Mouse (Mus musculus) heart, adult 11 months (tissue): Measurements from ENCODE around the gene Olfr996.
"Not testable (repeated sequence)": the region's sequence is repeated elsewhere in the genome, so short reads cannot be mapped to it uniquely, and the experiment has no call there.

Source experiments
- DNase-seq: peaks from one replicate; pipeline ENCODE4 v3.0.0; 2022

Gene Olfr996

DNA sequence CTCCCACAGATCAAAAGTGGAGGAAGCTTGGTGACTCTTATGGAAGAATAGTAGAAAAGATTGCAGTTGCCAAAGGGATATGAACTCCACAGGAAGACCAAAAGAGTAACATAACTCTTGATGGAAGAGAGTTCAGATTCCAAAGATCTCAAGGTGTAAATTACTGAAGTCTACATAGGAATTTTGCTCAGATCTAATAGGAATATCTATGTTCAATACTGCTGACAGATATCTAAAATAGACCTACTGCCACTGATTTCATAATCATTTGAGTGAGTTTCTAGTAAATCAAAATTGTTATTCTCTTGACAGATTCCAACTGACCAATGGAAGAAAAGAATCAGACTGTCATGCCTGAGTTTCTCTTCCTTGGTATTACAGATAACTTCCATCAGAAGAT lies at the start of gene Olfr996:
Gene Olfr996 (plus strand): TSS at position 301 of the 400 bp plus-strand sequence.
- DNase-seq: no peak

DNA sequence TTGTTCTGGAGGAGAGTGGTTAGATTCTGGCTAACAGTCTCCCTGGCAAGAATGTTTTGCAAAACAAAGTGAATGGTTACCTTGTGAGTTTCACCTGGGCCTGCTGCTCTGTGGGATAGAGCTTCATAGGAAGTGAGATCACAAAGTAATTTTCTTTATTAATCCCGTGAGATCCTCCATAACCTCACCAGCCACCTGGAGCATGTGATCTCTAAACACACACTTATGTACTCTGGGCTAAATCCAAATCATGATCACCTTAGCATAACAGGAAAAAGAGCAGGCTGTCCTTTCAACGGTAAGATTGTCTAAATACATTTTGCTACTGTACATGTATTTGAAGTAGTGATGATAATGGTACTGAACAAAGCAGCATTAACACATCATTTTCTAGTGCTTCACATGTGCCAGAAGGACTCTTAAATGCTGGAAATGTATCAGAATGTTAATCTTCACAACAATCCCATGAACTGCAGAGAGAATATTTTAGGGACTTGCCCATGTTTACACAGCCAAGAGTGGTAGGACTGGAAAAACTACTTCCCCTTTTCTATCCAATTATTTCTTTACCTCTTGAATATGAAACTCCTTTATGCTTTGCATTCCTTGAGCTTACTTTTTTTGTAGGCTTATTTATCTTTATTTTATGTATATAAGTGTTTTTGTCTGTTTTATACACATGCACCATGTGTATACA lies 46.8 kb upstream of the Olfr996 start:
- no peak for DNase-seq

DNA sequence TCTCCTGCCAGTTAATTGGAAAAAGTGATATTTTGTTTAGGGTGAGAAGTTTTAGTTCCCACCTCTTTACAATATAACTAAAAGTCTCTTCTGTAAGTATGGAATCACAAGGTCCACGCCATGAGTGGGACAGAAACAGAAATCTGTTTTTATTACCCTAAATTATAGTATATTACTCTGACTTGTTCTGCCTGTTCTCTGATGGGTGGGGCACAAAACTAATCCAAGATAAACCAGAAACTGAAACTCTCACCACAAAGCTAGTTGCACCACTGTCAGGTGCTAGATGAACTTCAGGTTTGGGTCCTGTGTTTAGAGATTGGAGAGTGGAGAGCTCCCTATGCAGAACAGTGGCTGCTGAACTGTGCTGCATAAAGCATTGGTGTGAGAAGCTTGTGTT lies 45.1 kb upstream of the Olfr996 start:
- DNase-seq: no peak

DNA sequence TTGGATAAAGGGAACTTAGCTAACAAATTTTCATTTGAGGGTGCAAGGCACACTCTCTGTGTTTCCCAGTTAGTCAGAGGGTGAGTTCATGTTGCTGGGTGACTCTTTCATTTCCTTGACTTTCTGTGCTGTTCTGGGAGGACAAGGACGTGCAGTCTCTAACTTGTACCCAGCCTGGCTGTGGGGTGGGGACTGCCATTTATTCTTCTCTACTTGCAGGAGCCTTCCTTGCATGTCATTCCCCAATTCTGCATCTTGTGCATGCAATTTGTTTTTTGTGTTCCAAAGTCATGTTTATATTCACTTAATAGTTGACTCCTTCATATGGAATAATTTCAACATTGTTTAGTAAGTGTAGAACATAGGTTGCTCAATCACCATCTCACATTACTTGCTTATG lies 24.2 kb upstream of the Olfr996 start:
- no peak for DNase-seq

DNA sequence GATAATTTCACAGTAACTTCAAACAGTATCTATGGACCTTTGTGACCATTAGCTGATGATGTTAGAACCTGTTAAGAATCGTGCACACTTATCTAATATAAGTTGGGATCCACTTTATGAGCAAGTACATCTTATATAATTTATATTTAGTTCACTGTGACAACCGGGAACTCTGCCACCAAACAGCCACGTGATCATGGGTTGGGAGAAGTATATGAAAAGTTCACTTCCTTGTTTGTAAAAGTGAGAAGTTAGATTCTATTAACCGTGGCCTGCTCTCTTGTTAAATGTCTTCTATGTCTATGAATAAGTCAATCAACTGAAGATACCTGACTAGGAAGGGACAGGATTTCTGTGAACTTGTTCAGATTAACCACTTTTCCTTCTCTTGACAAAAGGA lies 18.8 kb upstream of the Olfr996 start:
- no peak for DNase-seq

DNA sequence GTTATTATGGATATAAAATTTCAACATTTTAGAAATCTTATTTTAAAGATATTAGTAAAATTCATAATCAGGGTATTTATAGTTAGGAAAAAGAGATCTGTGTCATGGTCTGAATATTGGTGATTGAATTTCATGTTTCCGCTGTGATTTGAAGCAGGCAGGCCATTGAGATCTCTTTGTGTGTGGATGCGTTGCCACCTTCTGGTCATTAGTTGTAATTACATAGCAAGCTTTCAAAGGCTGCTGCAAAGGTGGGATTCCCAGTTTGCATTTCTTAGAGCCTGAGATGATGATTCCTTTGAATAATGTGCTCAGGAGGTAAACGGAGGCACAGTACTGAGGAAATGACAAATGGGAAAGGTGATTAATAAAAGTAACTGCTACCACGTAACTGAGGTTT lies 17.8 kb upstream of the Olfr996 start:
- DNase-seq: no peak

DNA sequence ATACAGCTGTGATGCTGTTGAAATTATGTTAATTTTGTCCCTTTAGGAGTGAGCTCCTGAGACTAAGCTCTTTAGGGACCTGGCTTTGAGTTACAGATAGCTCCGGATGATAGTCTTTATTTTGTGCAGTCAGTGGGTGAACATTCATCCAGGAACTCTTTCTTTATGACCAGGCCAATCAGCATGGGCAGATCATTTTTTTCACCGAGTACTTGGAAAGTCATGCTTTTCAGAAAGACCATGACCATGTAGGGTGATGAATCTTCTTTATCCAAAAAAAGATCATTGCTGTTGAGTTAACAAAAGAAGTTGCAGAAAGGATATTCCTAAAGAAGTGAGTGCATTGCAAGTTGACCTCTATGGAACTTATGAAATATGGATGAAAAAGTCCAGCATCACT lies 9.6 kb downstream of the Olfr996 start, which contains the start of gene Olfr998:
Gene Olfr998 (plus strand): TSS at position 301 of the 400 bp plus-strand sequence.
- DNase-seq: not testable (repeated sequence)

DNA sequence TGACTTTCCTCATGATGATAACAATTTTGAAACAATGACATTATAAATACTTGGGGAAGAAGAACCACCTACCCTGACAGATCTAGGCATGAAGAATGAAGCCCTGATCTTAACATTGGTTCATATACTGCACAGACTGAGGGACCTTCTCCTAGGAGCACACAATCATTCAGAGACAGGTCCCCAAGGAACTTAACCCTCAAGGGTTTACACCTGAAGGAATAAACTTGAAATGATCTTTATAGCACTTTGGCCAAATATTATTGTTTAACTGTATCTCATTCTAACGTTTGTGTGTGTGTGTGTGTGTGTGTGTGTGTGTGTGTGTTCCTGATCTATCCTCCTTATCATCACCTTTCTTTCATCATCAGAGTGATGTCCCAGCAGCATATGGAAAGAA lies 32.8 kb downstream of the Olfr996 start, which contains the start of gene Olfr1000:
Gene Olfr1000 (minus strand): TSS at position 101 of the 400 bp plus-strand sequence.
- no peak for DNase-seq
